Mouse (Mus musculus) megakaryocyte, embryonic 14.5 days (primary cell): ENCODE measurements at regions not wholly inside any gene's neighbourhood (a gene's known extent, or its start where the extent isn't known, plus 50 kb on each side); places are given as distances from the start of the nearest gene placed in this dataset.

Experiments used
- H3K27me3 ChIP-seq: replicated peaks from 2 replicates; pipeline ENCODE3; 2012; ENCODE audit warnings: inconsistent platforms
- H3K36me3 ChIP-seq: replicated peaks from 2 replicates; pipeline ENCODE3; 2012; ENCODE audit warnings: low read length, inconsistent platforms, mixed read lengths
- H3K4me1 ChIP-seq: 2 replicates; pipeline ENCODE4 v1.6.1; 2012; ENCODE audit warnings: inconsistent platforms
- H3K4me3 ChIP-seq: replicated peaks from 2 replicates; pipeline ENCODE3; 2012; ENCODE audit warnings: moderate library complexity, mild to moderate bottlenecking, inconsistent platforms
- H3K9me3 ChIP-seq: 2 replicates; pipeline ENCODE4 v1.6.1; 2012; ENCODE audit warnings: inconsistent platforms
- FLI1 ChIP-seq: IDR thresholded peaks from 2 replicates; pipeline ENCODE4 v1.6.1; 2012; ENCODE audit warnings: low read length, inconsistent platforms, mixed read lengths
- GATA1 ChIP-seq: IDR thresholded peaks from 3 replicates; pipeline ENCODE4 v1.6.1; 2012; ENCODE audit warnings: mixed read lengths, low read length, inconsistent platforms, borderline replicate concordance

GRCm38 (mm10) chrX:99575105-99575504 lies 104.0 kb upstream of the Pja1 start:
- TF ChIP-seq GATA1: no peak
- TF ChIP-seq FLI1: no peak
- peak overlapping the region; percentile 88 for H3K4me3 ChIP-seq
- no peaks in the 10 kb centered on the region for H3K9me3 ChIP-seq
- H3K27me3 ChIP-seq: peaks cover 71% of the 10 kb centered on the region
- peaks cover 14% of the 10 kb centered on the region for H3K4me1 ChIP-seq
- H3K36me3 ChIP-seq: no peaks in the 10 kb centered on the region

GRCm38 (mm10) chrX:99574441-99575103 lies 103.5 kb upstream of the Pja1 start:
- Histone ChIP-seq H3K9me3 (no peaks in the 10 kb centered on the region), H3K27me3 (peaks cover 73% of the 10 kb centered on the region), H3K36me3 (no peaks in the 10 kb centered on the region), H3K4me1 (peaks cover 15% of the 10 kb centered on the region), H3K4me3 (peak overlapping the region; percentile 88)
- no peak for TF ChIP-seq FLI1
- TF ChIP-seq GATA1: no peak

GRCm38 (mm10) chrX:99570161-99570560 lies 99.1 kb upstream of the Pja1 start:
- peaks cover 72% of the 10 kb centered on the region for H3K27me3 ChIP-seq
- H3K9me3 ChIP-seq: no peaks in the 10 kb centered on the region
- H3K4me3 ChIP-seq: no peak overlapping the region
- peaks cover 24% of the 10 kb centered on the region for H3K4me1 ChIP-seq
- TF ChIP-seq GATA1: no peak
- TF ChIP-seq FLI1: no peak
- no peaks in the 10 kb centered on the region for H3K36me3 ChIP-seq

GRCm38 (mm10) chrX:99568244-99568643 lies 97.2 kb upstream of the Pja1 start:
- Histone ChIP-seq H3K36me3 (no peaks in the 10 kb centered on the region), H3K9me3 (no peaks in the 10 kb centered on the region), H3K4me3 (no peak overlapping the region), H3K27me3 (peaks cover 71% of the 10 kb centered on the region), H3K4me1 (peaks cover 16% of the 10 kb centered on the region)
- TF ChIP-seq FLI1 (no peak), GATA1 (no peak)

GRCm38 (mm10) chrX:99567367-99568164 lies 96.5 kb upstream of the Pja1 start:
- Histone ChIP-seq H3K27me3 (peaks cover 68% of the 10 kb centered on the region), H3K9me3 (no peaks in the 10 kb centered on the region), H3K4me3 (no peak overlapping the region), H3K36me3 (no peaks in the 10 kb centered on the region), H3K4me1 (peaks cover 22% of the 10 kb centered on the region)
- no peak for TF ChIP-seq GATA1
- no peak for TF ChIP-seq FLI1

- Histone ChIP-seq H3K9me3 (no peaks in the 10 kb centered on the region), H3K36me3 (no peaks in the 10 kb centered on the region), H3K27me3 (peaks cover 55% of the 10 kb centered on the region), H3K4me3 (no peak overlapping the region), H3K4me1 (peaks cover 11% of the 10 kb centered on the region; the same call in 1 of the 2 replicates)
- TF ChIP-seq GATA1: no peak
- no peak for TF ChIP-seq FLI1
These were observed 90.9 kb upstream of the Pja1 start for GRCm38 (mm10) chrX:99561995-99562394.

GRCm38 (mm10) chrX:99560699-99561098 lies 89.6 kb upstream of the Pja1 start:
- Histone ChIP-seq H3K36me3 (no peaks in the 10 kb centered on the region), H3K4me3 (no peak overlapping the region), H3K4me1 (peaks cover 16% of the 10 kb centered on the region), H3K9me3 (no peaks in the 10 kb centered on the region), H3K27me3 (peaks cover 51% of the 10 kb centered on the region)
- TF ChIP-seq FLI1: no peak
- TF ChIP-seq GATA1: no peak

GRCm38 (mm10) chrX:99556876-99557354 lies 85.8 kb upstream of the Pja1 start:
- no peaks in the 10 kb centered on the region for H3K9me3 ChIP-seq
- H3K36me3 ChIP-seq: no peaks in the 10 kb centered on the region
- peaks cover 43% of the 10 kb centered on the region for H3K27me3 ChIP-seq
- no peak overlapping the region for H3K4me3 ChIP-seq
- peaks cover 38% of the 10 kb centered on the region for H3K4me1 ChIP-seq
- no peak for TF ChIP-seq FLI1
- TF ChIP-seq GATA1: no peak

- no peaks in the 10 kb centered on the region for H3K36me3 ChIP-seq
- no peak overlapping the region for H3K4me3 ChIP-seq
- H3K4me1 ChIP-seq: peaks cover 44% of the 10 kb centered on the region
- no peaks in the 10 kb centered on the region for H3K9me3 ChIP-seq
- TF ChIP-seq GATA1: no peak
- no peak for TF ChIP-seq FLI1
- peaks cover 43% of the 10 kb centered on the region for H3K27me3 ChIP-seq
These were observed 85.1 kb upstream of the Pja1 start for GRCm38 (mm10) chrX:99555976-99556781.
